Mouse (Mus musculus): Measurements from ENCODE around the gene Hcrt.

Gene Hcrt

DNA sequence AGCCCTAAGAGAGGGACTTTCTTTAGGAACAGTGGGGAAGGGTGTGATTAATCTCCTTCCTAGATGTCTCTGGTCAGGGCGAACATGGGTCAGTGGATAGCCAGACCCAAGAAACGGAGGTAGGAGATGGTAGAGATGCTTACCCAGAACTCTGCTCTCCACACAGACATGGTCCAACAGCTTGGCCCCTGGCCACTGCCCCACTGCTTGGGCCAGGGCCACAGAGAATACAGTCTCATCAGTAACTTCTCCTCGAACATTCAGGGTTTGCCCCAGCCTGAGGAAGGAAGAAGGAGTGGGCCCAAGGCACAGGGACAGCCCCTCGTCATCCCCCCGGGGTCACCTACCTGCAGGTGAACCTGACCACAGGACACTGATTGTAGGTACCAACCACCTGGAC lies 5.1 kb upstream of the Hcrt start:
- DNase-seq (ENCODE audit: low spot score): no peak

DNA sequence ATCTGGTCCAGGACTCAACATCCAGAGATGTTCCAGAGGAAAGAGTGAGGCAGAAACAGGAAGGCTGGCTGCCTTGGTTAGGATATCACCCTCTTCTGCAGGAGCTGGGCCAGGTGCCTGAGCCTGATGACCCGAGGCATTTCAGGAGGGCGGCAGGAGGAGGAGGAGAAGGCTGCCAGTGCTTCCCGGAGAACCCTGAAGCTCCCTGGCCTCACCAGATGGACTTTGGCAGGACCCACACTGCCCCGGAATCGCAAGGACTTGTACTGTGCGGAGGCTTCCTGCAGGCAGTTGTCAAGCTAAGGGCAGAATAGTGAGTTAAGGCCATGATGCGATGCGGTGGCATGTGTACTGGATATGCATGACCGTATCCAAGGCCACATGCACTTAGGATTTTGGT lies 4.0 kb upstream of the Hcrt start:
- DNase-seq (ENCODE audit: low spot score): no peak

DNA sequence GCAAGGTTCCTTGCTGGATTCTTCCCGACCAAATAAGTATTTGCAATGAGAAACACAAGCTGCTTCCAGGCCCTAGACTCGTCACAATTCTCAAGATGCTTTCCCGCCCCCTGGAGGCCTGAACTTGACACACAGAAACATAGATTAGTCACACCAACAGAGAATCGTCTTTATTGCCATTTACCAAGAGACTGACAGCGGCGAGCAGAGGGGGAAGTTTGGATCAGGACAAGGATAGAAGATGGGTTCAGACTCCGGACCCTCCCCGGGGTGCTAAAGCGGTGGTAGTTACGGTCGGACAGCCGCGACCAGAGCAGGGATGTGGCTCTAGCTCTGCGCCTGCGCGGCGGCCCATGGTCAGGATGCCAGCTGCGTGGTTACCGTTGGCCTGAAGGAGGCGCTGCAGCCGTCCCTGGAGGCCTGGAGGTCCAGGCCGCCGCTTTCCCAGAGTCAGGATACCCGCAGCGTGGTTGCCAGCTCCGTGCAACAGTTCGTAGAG lies 1.1 kb downstream of the Hcrt start:
- DNase-seq (ENCODE audit: low spot score): peak; percentile 77

DNA sequence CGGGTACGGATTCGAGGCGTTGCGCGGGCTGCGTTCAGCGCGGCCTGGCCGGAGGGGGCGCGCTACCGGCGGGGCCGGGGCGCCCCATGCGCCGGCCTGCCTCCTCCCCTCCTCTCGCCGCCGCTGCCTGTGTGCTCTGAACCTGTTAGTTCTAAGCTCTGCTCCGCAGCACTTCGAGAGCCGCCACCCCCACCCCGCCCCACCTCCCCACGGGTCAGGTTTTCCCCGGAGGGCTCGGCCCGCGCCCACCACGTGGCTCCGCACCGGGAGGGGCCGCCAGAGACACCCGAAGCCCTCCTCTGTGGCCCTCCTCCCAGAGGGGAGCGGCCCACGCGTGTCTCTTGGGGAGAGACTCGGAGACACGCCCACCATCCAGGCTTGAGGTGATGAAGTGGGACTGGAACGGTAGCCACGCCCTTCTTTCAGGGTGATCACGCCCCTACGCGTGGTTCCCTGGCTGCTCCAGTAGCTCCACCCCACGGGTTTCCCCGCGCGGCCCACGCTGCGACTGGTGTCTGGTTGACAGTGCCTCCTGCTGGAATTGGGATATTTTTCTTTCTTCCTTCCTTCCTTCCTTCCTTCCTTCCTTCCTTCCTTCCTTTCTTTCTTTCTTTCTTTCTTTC lies 3.0 kb downstream of the Hcrt start, which contains the start of gene Kcnh4:
Kcnh4 (minus strand) TSS at position 332 of the 623 bp plus-strand sequence.
- DNase-seq (ENCODE audit: low spot score): peak; percentile 47

DNA sequence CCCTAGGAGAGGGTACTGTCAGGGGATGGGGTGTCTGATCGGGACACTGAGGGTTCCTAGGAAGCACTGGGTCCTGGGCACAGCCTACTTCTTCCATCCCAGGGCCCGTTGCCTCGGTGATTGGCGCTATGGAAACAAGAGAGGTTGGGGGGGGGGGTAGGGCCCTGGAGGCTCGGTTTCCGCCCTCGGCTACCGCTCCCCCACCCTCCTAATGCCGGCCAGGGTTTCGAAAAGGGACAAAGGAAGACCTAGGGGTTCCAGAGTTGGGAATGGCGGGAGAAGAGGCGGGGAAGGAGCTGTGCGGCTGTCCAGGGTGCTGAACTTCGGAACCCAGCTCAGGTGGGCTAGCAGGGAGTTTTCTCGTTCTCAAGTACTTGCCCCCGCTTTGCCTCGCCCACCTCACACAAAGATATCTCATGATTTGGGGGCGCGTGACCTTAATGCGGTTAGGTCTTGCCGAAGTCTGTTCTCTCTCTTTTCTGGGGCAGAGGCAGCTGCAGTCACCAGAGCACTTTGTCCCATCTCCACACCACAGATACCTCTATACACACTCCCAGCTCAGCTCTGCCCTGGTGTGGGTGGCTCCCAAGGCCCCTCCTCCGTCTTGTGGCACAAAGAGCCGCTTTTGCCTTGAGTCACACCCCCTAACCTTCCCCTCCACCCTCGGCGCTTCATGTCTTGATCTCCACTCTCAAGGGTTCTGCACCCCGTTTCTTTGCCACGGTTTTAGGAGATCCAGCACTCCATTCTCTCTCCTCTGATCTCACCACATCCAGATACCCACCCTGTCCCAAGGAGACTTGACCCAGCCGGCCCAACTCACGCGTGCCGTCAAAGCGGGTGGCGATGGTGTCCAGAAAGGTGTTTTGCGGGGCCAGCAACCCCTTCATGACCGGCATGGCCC lies 3.8 kb downstream of the Hcrt start:
- DNase-seq (ENCODE audit: low spot score): peak; percentile 47

DNA sequence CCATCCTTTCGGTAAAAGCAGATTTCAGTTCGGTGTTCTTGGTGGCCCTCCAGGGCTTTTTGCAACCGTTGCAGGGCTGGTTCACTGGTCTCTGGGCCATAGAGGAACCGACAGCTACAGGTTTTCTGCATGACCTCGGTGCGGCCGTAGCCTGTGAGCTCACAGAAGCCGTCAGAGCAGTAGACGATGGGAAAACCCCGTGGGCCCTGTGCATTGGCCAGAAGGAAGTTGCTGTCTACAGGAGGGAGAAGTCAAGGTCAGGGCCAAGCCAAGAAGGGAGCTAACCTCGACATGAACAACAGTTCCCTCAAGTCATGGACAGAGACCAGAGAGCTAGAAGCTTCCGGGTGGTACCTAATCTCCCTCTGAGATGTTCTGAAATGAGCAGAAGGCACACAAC lies 5.2 kb downstream of the Hcrt start:
- DNase-seq (ENCODE audit: low spot score): no peak

DNA sequence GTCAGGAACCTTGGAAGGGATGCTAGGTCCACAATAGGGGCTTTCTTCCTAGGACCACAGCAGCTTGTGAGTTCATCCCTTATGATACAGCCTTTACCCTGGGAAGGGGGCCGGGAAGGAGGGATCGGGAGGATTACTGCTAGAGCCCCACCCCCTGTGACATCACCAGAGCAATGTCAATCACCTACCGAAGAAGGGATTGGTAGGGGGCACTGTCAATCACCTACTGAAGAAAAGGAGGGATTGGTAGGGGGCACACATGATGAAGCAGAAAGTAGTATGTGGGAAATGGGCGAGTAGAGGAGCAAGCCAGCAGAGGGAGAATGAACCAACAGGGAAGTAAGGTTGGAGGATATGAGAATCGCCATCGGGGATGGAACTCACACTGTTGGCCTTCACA lies 6.3 kb downstream of the Hcrt start:
- DNase-seq (ENCODE audit: low spot score): no peak

DNA sequence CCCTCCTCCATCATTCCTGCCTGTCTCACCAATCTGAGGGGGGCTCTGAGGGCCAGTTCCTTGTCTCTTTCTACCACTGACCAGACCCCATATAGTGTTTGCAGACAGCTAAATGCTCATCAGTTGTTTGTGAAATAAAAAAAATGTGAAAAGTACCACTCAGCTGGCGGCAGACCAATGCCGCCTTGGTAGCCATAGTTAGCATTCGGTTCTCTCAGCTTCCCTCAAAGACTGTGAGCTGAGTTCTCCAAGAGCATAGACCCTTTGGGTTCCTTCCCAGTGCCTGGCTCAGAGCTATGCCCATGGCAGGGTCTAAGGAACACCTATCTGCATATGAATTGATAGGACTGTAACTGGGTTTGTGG lies 8.1 kb downstream of the Hcrt start:
- no peak for DNase-seq (ENCODE audit: low spot score)

DNA sequence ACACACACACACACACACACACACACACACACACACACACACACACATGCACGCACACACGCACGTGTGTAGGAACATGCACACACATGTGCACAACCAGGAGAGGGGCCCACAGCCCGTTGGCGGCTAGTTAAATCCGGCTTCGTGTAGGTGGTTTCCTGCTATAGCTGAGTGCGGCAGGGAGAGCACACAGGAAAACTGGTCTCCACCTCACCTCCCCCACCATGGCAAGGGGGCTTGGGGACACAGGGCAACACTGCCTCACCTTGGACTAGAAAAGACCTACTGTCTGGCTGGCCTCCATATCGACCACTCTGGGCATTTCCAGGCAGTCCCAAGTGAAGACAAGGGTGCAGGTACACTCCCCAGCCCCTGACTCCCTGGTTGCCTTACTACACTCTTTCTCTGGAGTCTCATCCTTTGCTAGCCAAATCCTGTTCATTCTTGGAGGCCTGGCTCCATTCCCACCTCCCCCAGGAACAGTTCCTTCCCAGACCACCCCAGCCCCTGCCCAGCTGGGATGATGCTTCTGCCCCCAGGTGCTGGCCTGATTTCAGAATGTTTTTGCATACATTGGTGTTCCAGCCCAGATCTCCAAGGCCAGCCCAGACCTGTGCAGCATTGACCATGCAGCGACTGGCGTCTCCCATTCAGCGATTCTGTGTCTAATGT lies 8.6 kb downstream of the Hcrt start:
- no peak for DNase-seq (ENCODE audit: low spot score)

DNA sequence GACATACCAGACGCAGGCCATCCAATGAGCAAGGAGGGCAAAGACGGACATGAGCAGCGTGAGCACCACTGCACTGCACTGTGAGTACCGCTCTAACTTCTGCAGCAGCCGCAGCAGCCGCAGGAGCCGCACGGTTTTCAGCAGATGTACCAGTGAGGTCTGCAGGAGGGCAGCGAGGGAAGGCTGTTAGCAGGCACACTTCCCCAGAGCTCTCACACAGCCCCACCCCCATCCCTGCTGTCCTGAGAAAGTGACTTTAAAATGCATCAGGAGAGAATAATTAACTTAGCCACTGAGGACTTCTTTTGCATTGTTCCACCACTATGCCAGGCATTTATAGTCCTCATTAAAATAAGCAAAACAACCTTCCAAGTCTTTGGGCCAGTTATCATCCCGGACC lies 10.4 kb downstream of the Hcrt start:
- DNase-seq (ENCODE audit: low spot score): no peak

DNA sequence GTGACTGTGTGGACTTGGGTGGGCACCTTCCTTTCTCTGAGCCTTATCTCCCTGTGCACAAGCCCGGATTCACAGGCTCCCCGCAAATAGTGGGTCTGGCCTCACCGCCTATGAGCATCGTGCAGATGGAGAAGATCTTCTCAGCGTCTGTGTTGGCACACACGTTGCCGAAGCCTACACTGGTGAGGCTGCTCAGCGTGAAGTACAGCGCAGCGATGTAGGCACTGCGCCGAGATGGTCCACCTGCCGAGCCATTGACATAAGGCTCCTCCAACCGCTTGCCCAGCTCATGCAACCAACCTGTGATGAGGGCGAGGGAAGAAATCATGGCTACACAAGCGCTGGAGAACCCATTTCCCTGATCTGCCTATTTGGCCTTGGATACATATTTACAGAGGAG lies 12.6 kb downstream of the Hcrt start:
- no peak for DNase-seq (ENCODE audit: low spot score)

DNA sequence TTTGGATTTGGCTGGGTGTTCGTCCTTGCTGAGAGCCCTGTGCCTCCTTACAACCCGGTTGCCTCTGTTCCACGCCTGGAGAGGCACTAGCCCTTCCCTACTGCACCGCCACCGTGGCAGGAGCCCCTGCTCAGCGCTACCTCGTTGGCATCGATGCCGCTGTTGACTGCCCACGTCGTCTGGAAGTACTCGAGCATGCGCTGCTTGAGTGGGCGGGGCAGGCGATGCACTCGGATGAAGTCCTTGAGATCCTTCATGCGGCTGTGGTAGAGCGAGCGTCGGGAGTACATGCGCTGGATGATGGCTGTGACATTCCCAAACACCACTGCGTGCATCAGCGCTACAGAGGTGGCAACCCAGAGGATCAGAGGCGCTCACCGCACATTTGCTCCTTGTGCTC lies 13.3 kb downstream of the Hcrt start:
- no peak for DNase-seq (ENCODE audit: low spot score)

DNA sequence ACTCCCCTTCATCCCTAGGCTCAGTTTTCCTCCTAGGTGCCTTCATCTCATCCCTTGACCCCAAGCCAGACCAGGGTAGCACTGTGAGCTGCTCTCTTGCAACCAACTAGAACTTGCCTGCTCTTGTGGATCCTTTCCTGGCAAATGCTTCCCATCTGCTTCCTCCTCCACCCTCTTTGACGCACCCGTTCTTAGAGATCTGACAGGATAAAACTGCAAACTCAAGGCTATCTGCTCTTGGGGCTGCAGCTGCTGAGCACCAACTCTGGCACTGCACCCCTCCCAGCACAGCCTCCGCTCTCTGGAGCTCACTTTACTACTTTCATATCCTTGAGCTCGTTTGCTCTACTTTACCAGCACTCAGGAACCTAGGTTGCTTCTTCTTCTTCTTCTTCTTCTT lies 14.1 kb downstream of the Hcrt start:
- no peak for DNase-seq (ENCODE audit: low spot score)

DNA sequence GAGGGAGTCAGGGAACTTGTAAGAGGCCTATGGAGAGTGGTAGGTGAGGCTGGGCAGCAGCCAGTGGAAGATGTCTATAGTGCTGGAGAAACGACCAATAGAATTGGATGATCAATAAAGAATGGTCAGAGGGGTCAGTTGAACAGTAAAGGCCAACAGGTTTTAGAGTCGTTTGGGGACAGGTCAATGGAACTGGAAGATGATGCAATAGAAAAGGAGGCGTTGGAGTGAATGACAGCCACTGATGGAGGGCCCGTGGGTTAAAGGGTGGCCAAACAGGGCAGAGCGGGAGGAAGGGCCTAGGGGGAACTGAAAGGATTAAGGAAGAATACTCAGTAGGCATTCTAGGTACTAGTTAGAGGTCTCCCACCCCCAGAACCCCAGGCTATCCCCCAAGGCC lies 15.6 kb downstream of the Hcrt start:
- no peak for DNase-seq (ENCODE audit: low spot score)

DNA sequence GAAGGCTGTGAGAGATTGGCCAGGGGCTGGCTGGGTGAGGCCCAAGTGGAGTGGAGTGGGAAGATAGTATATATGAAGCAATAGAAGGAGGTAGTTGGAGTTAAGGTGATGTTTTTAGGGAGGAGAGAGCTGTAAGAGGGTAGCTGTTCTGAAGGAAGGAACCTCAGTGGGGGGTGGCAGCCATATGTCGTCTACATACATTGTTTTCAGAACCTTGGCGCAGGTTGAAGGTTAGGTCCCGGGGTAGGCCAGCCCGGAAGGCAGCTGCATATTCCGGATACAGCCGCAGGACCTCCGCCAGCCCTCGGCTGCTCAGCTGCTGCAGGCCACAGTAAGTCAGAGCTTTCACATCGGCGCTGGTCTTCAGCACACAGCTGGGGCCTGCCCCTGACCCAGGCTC lies 16.2 kb downstream of the Hcrt start:
- no peak for DNase-seq (ENCODE audit: low spot score)

DNA sequence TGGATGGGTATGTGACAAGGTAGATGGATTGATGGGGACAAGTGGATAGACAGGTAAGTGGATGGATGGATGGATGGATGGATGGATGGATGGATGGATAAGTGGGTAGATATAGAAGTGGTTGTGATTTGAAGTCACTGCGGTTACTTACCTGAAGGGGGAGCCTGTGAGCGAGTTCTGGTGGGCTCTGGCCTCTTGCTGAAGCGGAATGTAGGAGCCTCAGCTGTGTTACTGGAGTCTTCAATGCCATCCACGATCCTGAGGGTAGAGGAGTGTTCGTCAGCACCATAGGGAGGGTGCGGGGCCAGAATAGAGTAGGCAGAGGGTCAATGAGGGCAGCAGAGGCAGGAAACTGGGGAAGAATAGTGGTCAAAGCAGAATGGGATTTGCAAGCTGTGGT lies 17.6 kb downstream of the Hcrt start:
- peak; percentile 35 for DNase-seq (ENCODE audit: low spot score)

DNA sequence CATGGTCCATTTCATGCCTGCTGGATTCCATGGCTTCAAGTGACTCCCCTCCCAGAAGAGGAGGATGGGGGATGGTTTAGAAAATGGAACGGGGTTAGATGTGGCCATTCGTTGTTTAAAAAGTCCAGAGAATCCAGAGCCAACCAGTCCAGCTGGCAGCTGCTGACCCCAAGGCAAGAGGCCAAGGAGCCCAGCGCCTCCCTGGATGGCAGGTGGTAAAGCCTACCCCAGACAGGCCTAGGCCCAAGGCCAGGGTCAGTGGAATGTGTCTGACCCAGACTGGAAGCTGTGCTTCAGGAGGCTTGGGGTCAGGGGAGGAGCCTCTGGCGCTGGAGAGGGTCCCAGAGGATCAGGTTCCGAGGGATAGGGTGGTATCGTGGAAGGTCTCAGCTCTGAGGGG lies 21.4 kb downstream of the Hcrt start:
- DNase-seq (ENCODE audit: low spot score): no peak

DNA sequence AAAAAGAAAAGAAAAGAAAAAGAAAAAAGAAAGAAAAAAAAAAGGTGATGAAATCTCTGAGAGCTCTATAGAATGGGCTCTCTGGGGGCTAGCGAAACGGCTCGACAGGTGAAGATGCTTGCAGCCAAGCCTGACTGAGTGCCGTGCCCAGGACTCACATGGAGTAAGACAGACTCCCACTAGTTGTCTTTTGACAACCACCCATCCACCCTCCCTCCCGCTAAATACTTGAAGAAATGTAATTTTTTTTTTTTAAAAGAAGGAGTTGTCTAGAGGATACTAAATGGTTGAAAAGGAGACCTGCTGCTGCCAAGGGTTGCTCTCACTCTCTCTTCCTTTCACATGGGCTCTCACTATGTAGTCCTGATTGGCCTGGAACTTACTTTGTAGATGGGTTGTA lies 24.0 kb downstream of the Hcrt start:
- no peak for DNase-seq (ENCODE audit: low spot score)

DNA sequence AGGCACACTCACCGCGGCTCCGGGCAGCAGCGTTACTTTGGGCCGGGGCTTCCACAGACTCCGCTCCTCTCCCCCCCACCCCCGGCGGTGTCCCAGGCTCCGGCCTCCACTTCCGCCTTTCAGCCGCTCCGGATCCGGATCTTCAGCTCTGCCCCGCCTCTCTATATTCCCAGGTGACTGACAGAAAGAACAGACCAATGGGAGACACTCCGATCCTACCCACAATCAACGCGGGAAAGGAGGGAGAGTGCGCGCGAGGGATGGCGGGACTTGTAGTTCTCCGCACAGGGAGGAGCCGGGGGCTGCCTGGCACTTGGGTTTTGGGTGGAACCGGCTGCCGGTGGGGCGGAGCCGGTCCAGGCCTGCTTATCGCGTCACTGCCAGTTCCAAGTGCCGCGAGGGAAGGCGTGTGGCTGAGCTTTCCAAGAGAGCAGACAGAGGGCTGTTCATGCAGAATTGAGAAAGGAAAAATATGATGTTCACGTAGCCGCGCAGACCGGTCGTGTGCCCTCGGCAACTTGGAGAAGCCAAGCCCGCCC lies 24.6 kb downstream of the Hcrt start, which contains the start of gene Rab5c:
Rab5c (minus strand) TSS at position 150 of the 539 bp plus-strand sequence.
- peak; percentile 99 for DNase-seq (ENCODE audit: low spot score)

DNA sequence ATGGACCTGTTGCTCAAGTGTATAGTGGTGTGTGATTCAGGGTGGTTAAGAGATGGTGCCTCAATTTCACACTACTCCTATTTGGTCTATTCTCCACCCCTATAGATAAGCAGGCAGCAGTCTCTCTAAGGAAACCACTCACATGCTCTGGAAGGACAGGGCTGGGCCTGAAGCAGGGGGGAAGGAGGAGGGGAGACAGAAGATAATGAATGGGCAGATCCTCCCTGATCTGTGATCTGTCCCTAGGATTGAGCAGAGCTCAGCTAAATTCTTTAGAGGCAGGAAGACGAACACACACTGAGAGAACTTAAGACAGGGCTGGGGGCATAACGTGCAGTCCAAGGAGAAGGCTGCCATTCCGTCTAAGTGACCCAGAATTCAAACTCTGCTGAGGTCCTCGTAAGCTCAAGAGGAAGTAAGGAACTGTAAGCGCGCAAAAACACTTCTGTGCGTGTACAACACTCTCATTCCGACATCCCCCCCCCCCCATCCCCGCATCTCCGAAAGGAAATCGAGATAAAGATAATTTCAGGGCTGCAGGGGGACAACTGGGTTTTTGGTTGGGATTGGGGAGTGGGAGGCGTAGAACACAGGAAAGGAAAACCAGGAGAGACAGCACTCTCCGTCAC lies 25.5 kb downstream of the Hcrt start:
- no peak for DNase-seq (ENCODE audit: low spot score)

DNA sequence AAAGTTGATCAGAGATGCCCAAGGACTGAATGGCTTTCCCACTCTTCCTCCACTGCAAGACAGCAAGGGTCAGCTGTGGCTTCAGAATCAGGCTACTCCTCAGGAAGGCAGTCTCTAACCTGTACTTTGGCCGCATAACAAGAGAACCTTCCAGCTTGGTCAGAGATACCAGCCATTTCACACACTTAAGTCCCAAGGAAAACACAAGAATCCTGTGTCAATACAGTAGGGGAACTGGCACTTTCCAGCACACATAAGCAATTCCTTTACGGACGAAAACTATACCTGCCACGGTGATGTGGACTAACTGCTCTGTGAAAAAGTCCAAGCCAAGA lies 26.0 kb downstream of the Hcrt start:
- DNase-seq (ENCODE audit: low spot score): no peak
